7 mouse cellular contexts compared by ENCODE assay signal in the genomic region with DNA sequence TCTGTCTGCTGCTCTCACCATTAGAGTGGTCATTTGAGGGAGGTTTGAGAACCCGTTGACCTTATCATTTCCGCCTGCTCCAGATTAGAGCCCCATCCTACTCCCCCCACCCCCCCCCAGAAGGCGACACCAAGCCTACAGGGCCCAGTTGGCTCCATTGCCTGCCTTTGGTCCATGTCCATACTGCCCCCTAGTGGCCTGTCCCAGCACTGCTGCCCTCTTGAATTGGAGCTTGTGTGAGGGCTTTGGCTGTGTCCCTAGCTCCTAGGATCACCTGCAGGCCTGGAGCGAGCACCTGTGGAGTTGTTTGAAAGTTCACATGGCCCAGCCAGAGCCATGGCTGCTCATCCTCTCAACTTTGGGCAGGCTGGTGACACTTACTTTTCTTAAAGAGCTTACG.
DNase-seq lines count a peak whose midpoint lies in the region; TF ChIP-seq lines count a peak whose summit lies in the region.

No protein-coding gene starts in this region.

- H3K4me3 ChIP-seq in ES-E14 (ENCODE audit: insufficient read depth in 1 of 2, low read depth in 1 of 2, low read length in 2 of 2, poor library complexity in 1 of 2, severe bottlenecking in 1 of 2), result no peak overlapping the region
- H3K4me3 ChIP-seq in gastrocnemius, adult 2 months, result no peak overlapping the region
- H3K4me3 ChIP-seq in lung, adult 2 months (replicated peaks; ENCODE audit: extremely low read depth, low read depth, low read length), result no peak overlapping the region

- no peaks in the 10 kb centered on the region for H3K9me3 ChIP-seq in ES-E14 (ENCODE audit: control insufficient read depth, insufficient read depth, low read depth, low read length)

- peak; percentile 71 for DNase-seq in CD4-positive helper T cell, adult 2 months (ENCODE audit: low read depth, low spot score)
- DNase-seq in ES-E14 (ENCODE audit: low read depth, low spot score), result peak; percentile 81
- DNase-seq in cerebellum, adult 8-10 months, result peak; percentile 49
- peak; percentile 84 for DNase-seq in gastrocnemius, adult 2 months
- peak; percentile 84 to 93 for DNase-seq in kidney, postnatal 25 days
- peak; percentile 74 for DNase-seq in lung, adult 2 months
- DNase-seq in spleen, adult 12 weeks (ENCODE audit: low spot score), result peak; percentile 66

- no peak for TF ChIP-seq POLR2A in lung, adult 2 months (IDR thresholded peaks at IDR 0.05; ENCODE audit: borderline replicate concordance, extremely low read depth, low read depth, low read length)

- in situ Hi-C loops in ES-E14 (cut with MboI; ENCODE audit: low sequenced_read_pairs in 2 of 2, unreplicated experiment in 2 of 2), result no loop called here

- H3K4me1 ChIP-seq in ES-E14 (ENCODE audit: control insufficient read depth in 2 of 2, insufficient read depth in 2 of 2, low read length in 2 of 2, poor library complexity in 1 of 2), result peaks cover 2 to 16% of the 10 kb centered on the region in 2 experiments; a peak in 1 of 4 replicates
- H3K4me1 ChIP-seq in lung, adult 2 months (ENCODE audit: control insufficient read depth, insufficient read depth, low read length), result no peaks in the 10 kb centered on the region; the same call in 1 of the 2 replicates

- H3K9ac ChIP-seq in ES-E14 (ENCODE audit: insufficient read depth, low read depth, low read length, poor library complexity, severe bottlenecking), result no peak overlapping the region

- no peak overlapping the region for H3K27ac ChIP-seq in ES-E14 (ENCODE audit: insufficient read depth, low read depth, low read length, poor library complexity, severe bottlenecking)
- H3K27ac ChIP-seq in gastrocnemius, adult 2 months, result no peak overlapping the region

- 58% methylated on average over 5 of the region's 5 CpGs for WGBS in lung, adult 2 months

- peaks cover 62% of the 10 kb centered on the region for H3K36me3 ChIP-seq in ES-E14 (ENCODE audit: control insufficient read depth, insufficient read depth, low read length, poor library complexity, severe bottlenecking)

- peak; percentile 78 for TF ChIP-seq CTCF in gastrocnemius, adult 2 months (IDR thresholded peaks at IDR 0.05)
- TF ChIP-seq CTCF in lung, adult 2 months (IDR thresholded peaks at IDR 0.05; ENCODE audit: insufficient read depth, low read length), result peak; percentile 90

- intact Hi-C loops in gastrocnemius, adult 2 months (cut with DNase I), result no loop called here

TF ChIP-seq in ES-E14, 5 proteins besides CTCF, POLR2A, EP300 and RAD21:
- TF ChIP-seq ZC3H11A (IDR thresholded peaks at IDR 0.05; ENCODE audit: borderline replicate concordance, low read depth, low read length) (peak; percentile 54; the same call in 1 of the 2 replicates), ZNF384 (IDR thresholded peaks at IDR 0.05; ENCODE audit: low read depth, low read length) (no peak)
